Mouse (Mus musculus) heart, adult 2 months (tissue): ENCODE results near the gene Chmp4b.

Experiments
- CTCF ChIP-seq: fragments of 200-600 bp; IDR thresholded peaks from 2 replicates; pipeline ENCODE4 v1.8.1; 2022; ENCODE audit warnings: antibody characterized with exemption, mild to moderate bottlenecking, moderate library complexity
- EP300 ChIP-seq: fragments of 200-500 bp; IDR thresholded peaks from 2 replicates; pipeline ENCODE4 v1.6.1; 2011; ENCODE audit warnings: low read depth, low read length, control low read depth; ENCODE audit not compliant: insufficient read depth
- POLR2A ChIP-seq: fragments of 200-500 bp; IDR thresholded peaks from 2 replicates; pipeline ENCODE4 v1.6.1; 2011; ENCODE audit warnings: mild to moderate bottlenecking, low read depth, low read length, control low read depth; ENCODE audit not compliant: insufficient read depth

- TF ChIP-seq EP300 (no peak), CTCF (no peak), POLR2A (no peak)
These were observed 55.8 kb downstream of the Chmp4b start for GRCm38 (mm10) chr2:154707284-154707683.
